Mouse (Mus musculus): ENCODE data around the gene Gm5431.
A peak's percentile ranks its signal among the peaks of the same experiment; 100 is the strongest.

Gm5431 gene

DNA sequence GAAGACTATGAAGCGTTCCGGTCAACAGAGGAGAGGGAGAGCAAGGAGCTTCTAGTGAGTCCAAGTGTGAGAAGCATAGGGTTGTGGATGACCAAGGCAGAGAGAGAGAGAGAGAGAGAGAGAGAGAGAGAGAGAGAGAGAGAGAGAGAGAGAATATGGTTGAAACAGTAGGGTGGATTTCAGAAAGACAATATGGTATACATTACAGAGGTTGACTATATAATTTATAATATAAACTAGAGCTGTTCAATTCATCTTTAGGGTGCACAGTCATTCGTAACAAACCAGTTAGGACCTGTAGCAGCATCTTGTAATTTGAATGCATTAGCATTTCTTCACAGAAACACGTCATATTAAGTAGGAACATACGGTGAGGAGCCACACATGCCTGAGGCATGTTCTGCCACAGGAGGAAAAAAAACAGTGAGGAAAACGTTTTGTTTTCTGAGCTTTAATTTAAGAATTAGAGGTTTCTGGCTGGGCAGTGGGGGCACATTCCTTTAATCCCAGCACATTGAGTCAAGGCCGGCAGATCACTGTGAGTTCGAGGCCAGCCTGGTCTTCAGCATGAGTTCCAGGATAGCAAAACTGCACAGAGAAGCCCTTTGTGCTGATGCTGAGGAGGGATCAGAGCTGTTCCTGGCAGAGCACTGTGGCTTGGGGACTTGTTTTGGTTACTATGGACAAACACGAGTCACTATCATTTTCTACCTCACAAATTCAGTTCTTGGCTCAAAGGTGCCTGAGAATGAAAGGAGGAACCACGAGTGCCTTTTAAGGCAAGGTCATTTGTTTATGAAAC, 62.9 kb downstream of the Gm5431 start:
- no peak for DNase-seq (ENCODE audit: low spot score in 2 of 2)

DNA sequence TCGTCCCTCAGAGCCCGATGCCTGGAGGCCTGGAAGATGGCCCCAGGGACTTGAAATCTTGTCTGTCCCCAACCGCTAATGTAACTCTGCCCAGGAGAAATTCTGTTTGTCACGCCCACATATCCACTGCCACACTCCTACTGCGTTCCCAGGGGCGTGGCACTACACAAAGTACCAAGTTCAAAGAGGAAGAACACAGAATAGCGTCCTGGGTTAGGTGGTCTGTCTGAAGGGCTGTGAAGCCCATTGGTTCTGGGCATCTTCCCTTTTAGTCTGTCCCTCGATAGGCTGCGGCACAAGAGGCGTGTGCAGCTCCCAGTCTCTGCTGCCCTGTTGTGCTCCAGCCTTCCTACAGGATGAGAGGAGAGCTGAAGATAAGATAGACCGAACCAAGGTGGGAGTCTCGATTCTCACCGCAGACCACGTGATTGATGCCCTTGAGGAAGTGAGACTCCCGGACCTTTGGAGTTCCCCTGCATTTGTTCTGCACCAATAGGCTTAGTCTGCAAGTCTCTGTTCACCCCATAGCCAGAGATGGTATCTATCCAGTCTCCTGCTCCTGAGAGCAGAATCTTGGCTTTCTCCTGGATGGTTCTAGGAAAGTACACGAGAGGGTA, 63.7 kb downstream of the Gm5431 start:
- peak; percentile 80 to 84 for DNase-seq (ENCODE audit: low spot score in 2 of 2)
